Mouse (Mus musculus): ENCODE results near the gene Ccdc86.

DNA sequence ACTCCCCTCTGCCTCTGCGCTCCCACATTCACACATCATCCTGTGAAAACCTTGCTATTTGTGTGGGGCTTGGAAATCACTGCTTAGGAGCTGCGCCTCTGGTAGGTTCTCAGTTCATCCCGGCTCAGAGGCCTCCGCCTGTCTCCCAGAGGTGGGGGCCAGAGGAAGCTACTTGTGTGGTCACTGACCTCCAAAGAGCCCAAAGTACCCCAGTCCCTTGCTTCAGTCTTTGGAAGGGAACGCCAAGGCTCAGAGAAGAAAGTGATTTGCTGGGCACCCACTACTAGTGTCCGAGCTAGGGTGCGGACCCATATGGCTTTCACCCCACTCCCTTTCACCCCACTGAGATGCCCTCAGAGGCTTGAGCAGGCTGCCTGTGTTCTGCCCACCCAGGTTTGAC, 44.1 kb upstream of the Ccdc86 start, which contains the start of gene Ms4a15:
- TF ChIP-seq CHD2 (IDR thresholded peaks at IDR 0.05; ENCODE audit: low read depth, low read length) (no peak), MAFK (IDR thresholded peaks at IDR 0.05; ENCODE audit: insufficient read depth, low read depth, low read length) (no peak), HCFC1 (IDR thresholded peaks at IDR 0.05; ENCODE audit: borderline replicate concordance, insufficient read depth, low read length) (no peak)

Measured in ES-E14 (cell line).